In the genomic region with DNA sequence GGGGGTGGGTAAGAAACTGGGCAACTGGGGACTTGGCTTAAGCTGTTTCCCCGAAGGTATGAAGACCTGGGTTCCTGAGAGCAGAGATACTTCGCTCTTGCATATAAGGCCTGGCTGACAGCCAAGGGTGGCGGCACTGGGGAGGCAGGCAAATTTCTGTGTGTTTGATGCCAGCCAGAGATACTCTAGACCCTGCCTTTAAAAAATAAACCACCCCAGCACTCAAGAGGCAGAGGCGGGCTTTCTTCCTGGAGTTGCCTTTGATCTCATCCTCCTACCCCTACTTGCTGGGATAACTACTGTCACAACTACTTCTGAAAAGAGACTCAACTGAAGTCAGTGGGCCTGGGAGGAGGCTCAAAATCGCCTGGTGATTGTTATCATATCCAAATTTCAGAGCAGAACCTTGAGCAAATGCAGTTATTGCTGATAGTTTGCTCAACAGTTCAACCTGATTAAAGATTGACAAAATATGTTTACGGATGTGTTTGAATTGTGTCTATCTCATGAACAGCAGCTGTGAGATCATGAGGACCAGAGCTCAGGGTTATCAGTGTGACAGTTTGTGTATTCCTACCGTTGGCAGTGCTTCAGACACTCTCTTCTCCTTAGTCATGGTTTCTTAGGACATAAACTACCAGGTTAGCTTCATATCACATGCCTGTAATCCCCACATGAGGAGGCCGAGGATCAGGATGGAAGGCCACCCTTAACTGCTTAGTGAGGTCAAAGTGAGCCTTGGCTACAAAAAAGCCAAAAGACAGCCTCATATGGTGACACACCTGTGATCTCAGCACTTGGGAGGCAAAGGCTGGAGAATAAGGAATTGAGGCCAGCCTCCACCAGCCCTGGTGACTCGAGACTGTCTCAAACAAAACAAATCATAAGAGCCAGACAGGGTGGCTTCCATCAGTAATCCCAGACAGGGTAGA, we compare ENCODE assay signal across 8 mouse cellular contexts. TPM values are rescaled to one million over a fixed set of nuclear protein-coding genes. Genes with fewer than 3 reads are reported as not detected.
DNase-seq lines count a peak whose midpoint lies in the region; ATAC-seq and TF ChIP-seq lines count a peak whose summit lies in the region.

No protein-coding gene starts in this region.

- H3K9me3 ChIP-seq in embryonic facial prominence, embryonic 12.5 days: no peaks in the 10 kb centered on the region
- no peaks in the 10 kb centered on the region for H3K9me3 ChIP-seq in hindbrain, embryonic 16.5 days (ENCODE audit: control insufficient read depth, low read length)
- no peaks in the 10 kb centered on the region for H3K9me3 ChIP-seq in liver, embryonic 12.5 days (replicated peaks)

- ATAC-seq in embryonic facial prominence, embryonic 12.5 days (ENCODE audit: insufficient number of reproducible peaks, insufficient read depth, low FRiP score, low TSS enrichment): no peak
- ATAC-seq in hindbrain, embryonic 16.5 days: no peak
- peak; percentile 25; the same call in 1 of the 2 replicates for ATAC-seq in liver, embryonic 12.5 days

- no peak for TF ChIP-seq CTCF in olfactory bulb, adult 2 months (IDR thresholded peaks at IDR 0.05; ENCODE audit: insufficient read depth, low read depth, low read length)

- no peaks in the 10 kb centered on the region for H3K36me3 ChIP-seq in embryonic facial prominence, embryonic 12.5 days
- no peaks in the 10 kb centered on the region for H3K36me3 ChIP-seq in hindbrain, embryonic 16.5 days (ENCODE audit: control insufficient read depth, insufficient read depth, low read length)
- H3K36me3 ChIP-seq in liver, embryonic 12.5 days: no peaks in the 10 kb centered on the region

- DNase-seq in cerebellum, adult 11 months: peak; percentile 48
- DNase-seq in cerebellum, adult 8-10 months: no peak
- DNase-seq in CD4-positive helper T cell, adult 2 months (ENCODE audit: low read depth, low spot score): peak; percentile 82
- no peak for DNase-seq in urinary bladder, adult 18-20 months (ENCODE audit: low spot score in 2 of 2)

- H3K27ac ChIP-seq in embryonic facial prominence, embryonic 12.5 days: 0 out of 2 replicates have a peak overlapping the region, but pooled peaks have one; percentile 87
- H3K27ac ChIP-seq in hindbrain, embryonic 16.5 days (ENCODE audit: low read depth, low read length): peak overlapping the region; percentile 90
- peak overlapping the region; percentile 94 for H3K27ac ChIP-seq in liver, embryonic 12.5 days
- peak overlapping the region; percentile 93 for H3K27ac ChIP-seq in olfactory bulb, adult 2 months (ENCODE audit: insufficient read depth, low read depth, low read length)

- peak overlapping the region; percentile 94 for H3K4me2 ChIP-seq in embryonic facial prominence, embryonic 12.5 days (replicated peaks)
- peak overlapping the region; percentile 78 for H3K4me2 ChIP-seq in hindbrain, embryonic 16.5 days (ENCODE audit: low read length)
- peak overlapping the region; percentile 86 for H3K4me2 ChIP-seq in liver, embryonic 12.5 days

- WGBS in embryonic facial prominence, embryonic 12.5 days: 70% methylated on average over 9 of the region's 9 CpGs
- 58% methylated on average over 9 of the region's 9 CpGs for WGBS in hindbrain, embryonic 16.5 days
- WGBS in liver, embryonic 12.5 days (ENCODE audit: insufficient replicate concordance): 29% methylated on average over 9 of the region's 9 CpGs
- WGBS in olfactory bulb, adult 2 months: 54% methylated on average over 9 of the region's 9 CpGs

- H3K4me3 ChIP-seq in embryonic facial prominence, embryonic 12.5 days: peak overlapping the region; percentile 100; the same call in 1 of the 2 replicates
- H3K4me3 ChIP-seq in hindbrain, embryonic 16.5 days (ENCODE audit: low read length): peak overlapping the region; percentile 90
- H3K4me3 ChIP-seq in liver, embryonic 12.5 days: peak overlapping the region; percentile 97
- no peak overlapping the region for H3K4me3 ChIP-seq in olfactory bulb, adult 2 months (ENCODE audit: insufficient read depth, low read depth, low read length)

- TF ChIP-seq POLR2A in olfactory bulb, adult 2 months (IDR thresholded peaks at IDR 0.05; ENCODE audit: insufficient read depth, low read depth, low read length): no peak

- H3K9ac ChIP-seq in embryonic facial prominence, embryonic 12.5 days: peak overlapping the region; percentile 99; the same call in 1 of the 2 replicates
- peak overlapping the region; percentile 87 for H3K9ac ChIP-seq in hindbrain, embryonic 16.5 days (ENCODE audit: low read depth, low read length)
- H3K9ac ChIP-seq in liver, embryonic 12.5 days: peak overlapping the region; percentile 74

- H3K4me1 ChIP-seq in embryonic facial prominence, embryonic 12.5 days: peaks cover 26% of the 10 kb centered on the region
- H3K4me1 ChIP-seq in hindbrain, embryonic 16.5 days (ENCODE audit: control insufficient read depth, insufficient read depth, low read depth, low read length): peaks cover 27% of the 10 kb centered on the region
- peaks cover 68% of the 10 kb centered on the region for H3K4me1 ChIP-seq in liver, embryonic 12.5 days
- H3K4me1 ChIP-seq in olfactory bulb, adult 2 months (ENCODE audit: control insufficient read depth, insufficient read depth, low read length): peaks cover 16% of the 10 kb centered on the region

- H3K27me3 ChIP-seq in embryonic facial prominence, embryonic 12.5 days: no peaks in the 10 kb centered on the region
- no peaks in the 10 kb centered on the region for H3K27me3 ChIP-seq in hindbrain, embryonic 16.5 days (replicated peaks; ENCODE audit: control insufficient read depth, insufficient read depth, low read length)
- H3K27me3 ChIP-seq in liver, embryonic 12.5 days (replicated peaks): no peaks in the 10 kb centered on the region

RNA-seq across cellular contexts. Expression of a gene that starts 1.2 kb away (rescaled TPM):
- polyA plus RNA-seq in embryonic facial prominence, embryonic 12.5 days (2016; fragmentation: Nextera tagmentation; extraction: Ambion mirVana): 17.9 and 18.9 TPM in 2 replicates
- 9.9 and 10.3 TPM in 2 replicates for polyA plus RNA-seq in hindbrain, embryonic 16.5 days (2015; fragmentation: Nextera tagmentation; extraction: Ambion mirVana)
- 17.1 and 19.5 TPM in 2 replicates for polyA plus RNA-seq in liver, embryonic 12.5 days (2016; fragmentation: Nextera tagmentation; extraction: Ambion mirVana)
- polyA plus RNA-seq in olfactory bulb, adult 2 months (2012; ENCODE audit: insufficient read depth, insufficient read length, low replicate concordance, missing spikeins): 114 TPM in 1 of 2 replicates, not detected in the other

RNA-seq across cellular contexts. Expression of a gene that starts 16.3 kb away (rescaled TPM):
- polyA plus RNA-seq in embryonic facial prominence, embryonic 12.5 days (2016; fragmentation: Nextera tagmentation; extraction: Ambion mirVana): 348 and 358 TPM in 2 replicates
- 198 and 207 TPM in 2 replicates for polyA plus RNA-seq in hindbrain, embryonic 16.5 days (2015; fragmentation: Nextera tagmentation; extraction: Ambion mirVana)
- polyA plus RNA-seq in liver, embryonic 12.5 days (2016; fragmentation: Nextera tagmentation; extraction: Ambion mirVana): 200 and 212 TPM in 2 replicates
- not detected in 2 replicates for polyA plus RNA-seq in olfactory bulb, adult 2 months (2012; ENCODE audit: insufficient read depth, insufficient read length, low replicate concordance, missing spikeins)

RNA-seq across cellular contexts. Expression of a gene that starts 34.6 kb away (rescaled TPM):
- polyA plus RNA-seq in embryonic facial prominence, embryonic 12.5 days (2016; fragmentation: Nextera tagmentation; extraction: Ambion mirVana): 9.2 and 10.1 TPM in 2 replicates
- 5.3 and 6.3 TPM in 2 replicates for polyA plus RNA-seq in hindbrain, embryonic 16.5 days (2015; fragmentation: Nextera tagmentation; extraction: Ambion mirVana)
- polyA plus RNA-seq in liver, embryonic 12.5 days (2016; fragmentation: Nextera tagmentation; extraction: Ambion mirVana): 4.5 and 5.0 TPM in 2 replicates
- not detected in 2 replicates for polyA plus RNA-seq in olfactory bulb, adult 2 months (2012; ENCODE audit: insufficient read depth, insufficient read length, low replicate concordance, missing spikeins)

Comparison
In these comparisons a context has a peak if more than half of its experiments do, and no peak if none do; other contexts are left out.
1. DNase-seq: peak in cerebellum, adult 11 months (single experiment) and CD4-positive helper T cell, adult 2 months (single experiment); none in cerebellum, adult 8-10 months (single experiment) and urinary bladder, adult 18-20 months (0 of 2).
2. RNA of a gene that starts 16.3 kb away (polyA plus RNA-seq): 348 to 358 TPM in embryonic facial prominence, embryonic 12.5 days, 200 to 212 TPM in liver, embryonic 12.5 days and 198 to 207 TPM in hindbrain, embryonic 16.5 days; not detected in olfactory bulb, adult 2 months; every median in the first group is over 100 times any median in the second.
3. Peak in every context shown above with its lines, with median percentiles within 50 percentile points of each other: H3K27ac ChIP-seq, H3K4me2 ChIP-seq and H3K9ac ChIP-seq.